Mouse (Mus musculus) testis, postnatal 14 days (tissue): ENCODE data around the gene Fdx1l.

ENCODE experiments used
- DNase-seq: peaks from one replicate; pipeline ENCODE4 v3.0.0; 2021; ENCODE audit warnings: low spot score

Fdx1l gene

GRCm38 (mm10) chr9:21073044-21073840 lies at the start of gene Fdx1l, which contains the start of gene Gm49373:
Gene Fdx1l, minus strand, starts transcription at chr9:21073614.
Gene Gm49373, minus strand, starts transcription at chr9:21073096.
- DNase-seq = peak; percentile 87

- DNase-seq = no peak
Measured at GRCm38 (mm10) chr9:21121483-21121882, 48.1 kb upstream of the Fdx1l start.

DNA sequence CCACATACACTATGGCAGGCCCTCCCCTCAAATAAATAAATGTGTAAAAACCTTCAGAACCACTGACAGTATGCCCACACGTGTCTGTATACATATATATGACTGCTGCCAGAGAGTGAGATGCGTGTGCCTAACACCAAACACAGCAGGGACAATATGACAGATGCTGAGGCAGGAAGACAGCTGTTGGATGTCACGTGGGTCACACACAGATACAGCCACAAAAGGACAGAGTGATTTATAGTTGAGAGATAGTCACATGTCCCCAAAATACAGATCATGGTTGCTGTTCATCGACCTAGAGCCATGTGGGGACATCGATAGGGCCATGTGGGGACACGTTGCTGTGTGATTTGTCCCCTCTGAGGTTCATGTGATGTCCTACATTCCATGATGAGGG lies 43.7 kb upstream of the Fdx1l start:
- DNase-seq = no peak

DNA sequence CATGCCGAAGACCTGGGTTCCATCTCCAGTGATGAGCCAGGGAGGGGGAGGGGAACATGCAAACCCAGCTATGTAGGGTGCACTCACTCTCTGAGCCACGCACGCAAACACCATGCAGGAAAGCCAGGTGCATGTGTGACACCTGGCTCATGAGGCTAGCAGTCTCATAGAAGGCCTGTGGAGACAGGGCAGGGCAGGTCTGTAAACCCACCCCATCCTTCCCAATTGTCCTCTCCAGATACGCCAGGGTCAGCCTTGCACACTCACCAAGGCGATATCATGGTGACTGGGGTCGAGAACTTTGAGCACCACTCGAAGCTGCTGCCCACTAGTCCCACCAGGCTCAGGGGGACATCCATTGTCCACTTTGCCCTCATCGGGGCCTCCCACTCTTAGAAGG lies 41.7 kb upstream of the Fdx1l start:
- no peak for DNase-seq

DNA sequence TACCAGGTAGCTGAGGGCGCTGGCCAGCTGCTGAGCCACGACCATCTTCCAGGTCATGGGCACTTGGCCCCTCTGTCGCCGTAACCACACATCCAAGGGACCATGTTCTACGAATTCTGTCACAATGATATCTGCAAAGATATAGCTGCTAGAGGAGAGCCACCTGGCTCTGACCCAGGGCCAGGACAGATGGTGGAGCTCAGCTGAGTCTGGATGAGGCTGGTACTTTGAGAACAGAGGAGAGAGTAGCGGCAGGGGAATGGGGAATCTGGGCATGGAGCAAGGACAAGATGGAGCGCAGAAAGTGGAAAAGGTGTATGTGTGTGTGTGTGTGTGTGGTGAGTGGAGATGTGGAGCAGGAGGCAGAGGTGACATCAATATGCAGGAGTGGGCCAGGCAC lies 40.8 kb upstream of the Fdx1l start:
- DNase-seq = no peak

DNA sequence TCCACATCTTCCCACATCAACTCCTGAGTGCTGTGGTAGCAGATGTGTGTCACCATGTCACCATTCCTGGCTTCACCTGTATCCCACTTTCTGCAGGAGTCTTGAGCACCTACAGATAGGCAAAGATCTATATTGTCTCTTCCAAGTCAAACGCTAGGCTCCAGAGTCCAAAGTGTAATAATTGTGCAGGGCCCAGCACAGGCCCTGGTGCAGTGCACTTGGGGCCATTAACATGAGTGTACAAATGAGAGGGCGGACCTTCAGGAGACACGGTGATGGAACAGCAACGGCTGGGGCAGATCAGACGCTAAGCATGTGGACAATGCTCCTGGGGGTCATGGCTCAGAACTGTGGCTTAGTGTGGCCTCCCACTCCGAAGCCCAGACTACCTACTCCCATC lies 40.3 kb upstream of the Fdx1l start:
- no peak for DNase-seq

GRCm38 (mm10) chr9:21107607-21108237 lies 34.3 kb upstream of the Fdx1l start:
- DNase-seq = no peak

DNA sequence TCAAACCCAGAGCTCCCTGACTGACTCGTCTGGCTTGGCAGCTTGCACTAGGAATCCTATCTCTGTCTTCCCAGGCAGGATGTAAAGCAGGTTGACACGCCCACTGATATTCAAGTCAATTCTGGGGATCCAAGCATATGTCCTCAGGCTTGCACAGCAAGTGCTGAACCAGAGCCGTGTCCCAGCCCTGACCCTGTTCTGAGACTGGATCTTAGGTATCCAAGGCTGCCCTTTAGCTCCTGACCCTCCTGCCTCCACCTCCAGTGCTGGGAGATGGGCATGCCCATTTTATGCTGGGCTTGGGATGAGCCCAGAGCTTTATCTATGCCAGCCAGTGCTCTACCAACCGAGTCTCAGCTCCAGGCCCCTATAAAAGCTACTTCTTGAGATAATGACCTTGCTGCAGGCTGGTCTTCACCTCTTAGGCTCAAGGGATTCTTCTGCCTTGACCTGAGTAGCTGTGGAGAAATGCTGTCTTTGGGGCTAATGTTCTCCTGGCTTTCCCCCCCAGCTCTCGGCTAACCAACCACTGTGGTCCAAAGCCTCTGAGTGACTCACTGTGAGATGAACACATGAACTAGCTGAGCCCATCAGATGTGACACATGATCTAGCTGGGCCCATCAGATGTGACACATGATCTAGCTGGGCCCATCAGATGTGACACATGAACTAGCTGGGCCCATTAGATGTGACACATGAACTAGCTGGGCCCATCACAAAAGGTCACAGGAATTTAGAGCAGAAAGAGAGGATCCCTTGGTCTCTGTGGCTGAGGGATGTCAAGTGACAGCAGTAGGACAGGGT lies 32.5 kb upstream of the Fdx1l start:
- no peak for DNase-seq

- no peak for DNase-seq
Measured at GRCm38 (mm10) chr9:21104814-21105213, 31.4 kb upstream of the Fdx1l start.

GRCm38 (mm10) chr9:21102076-21102475 lies 28.7 kb upstream of the Fdx1l start:
- no peak for DNase-seq

DNA sequence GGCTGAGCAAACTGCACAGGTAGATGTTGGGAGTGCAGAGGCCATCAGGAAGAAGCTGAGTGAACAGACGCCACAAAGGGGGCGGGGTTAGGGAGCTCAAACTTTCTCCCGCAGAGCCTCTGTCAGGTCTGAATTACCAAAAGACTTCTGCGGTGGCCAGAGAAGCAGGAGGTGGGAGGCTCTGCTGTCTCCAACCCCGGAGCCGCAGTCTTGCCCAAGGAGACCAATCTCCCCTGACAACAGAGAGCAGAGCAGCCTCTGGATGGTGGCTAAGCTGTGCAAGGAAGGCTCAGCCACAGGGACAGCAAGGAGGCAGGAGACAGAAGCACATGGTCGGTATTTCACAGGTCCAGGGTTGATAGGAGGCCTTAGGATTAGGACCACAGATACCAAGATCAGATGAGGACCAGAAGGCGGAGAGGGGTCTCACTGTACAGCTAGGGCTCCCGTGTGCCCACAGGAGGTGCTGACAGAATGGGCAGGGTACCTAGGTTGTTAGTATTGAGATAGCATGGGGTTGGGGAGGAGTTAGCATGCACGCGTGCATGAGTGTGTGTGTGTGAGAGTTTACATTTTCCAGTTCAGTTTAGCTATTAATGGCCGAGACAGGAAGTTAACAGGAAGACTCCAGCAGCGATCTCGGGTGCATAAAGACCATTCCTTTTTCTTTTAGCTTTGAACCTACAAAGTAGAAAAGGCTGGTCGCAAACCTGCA lies 27.2 kb upstream of the Fdx1l start:
- no peak for DNase-seq

- DNase-seq = no peak
Measured at GRCm38 (mm10) chr9:21097793-21098192, 24.4 kb upstream of the Fdx1l start.

- no peak for DNase-seq
Measured at GRCm38 (mm10) chr9:21095958-21096357, 22.5 kb upstream of the Fdx1l start.

GRCm38 (mm10) chr9:21093423-21093822 lies 20.0 kb upstream of the Fdx1l start:
- DNase-seq = no peak

DNA sequence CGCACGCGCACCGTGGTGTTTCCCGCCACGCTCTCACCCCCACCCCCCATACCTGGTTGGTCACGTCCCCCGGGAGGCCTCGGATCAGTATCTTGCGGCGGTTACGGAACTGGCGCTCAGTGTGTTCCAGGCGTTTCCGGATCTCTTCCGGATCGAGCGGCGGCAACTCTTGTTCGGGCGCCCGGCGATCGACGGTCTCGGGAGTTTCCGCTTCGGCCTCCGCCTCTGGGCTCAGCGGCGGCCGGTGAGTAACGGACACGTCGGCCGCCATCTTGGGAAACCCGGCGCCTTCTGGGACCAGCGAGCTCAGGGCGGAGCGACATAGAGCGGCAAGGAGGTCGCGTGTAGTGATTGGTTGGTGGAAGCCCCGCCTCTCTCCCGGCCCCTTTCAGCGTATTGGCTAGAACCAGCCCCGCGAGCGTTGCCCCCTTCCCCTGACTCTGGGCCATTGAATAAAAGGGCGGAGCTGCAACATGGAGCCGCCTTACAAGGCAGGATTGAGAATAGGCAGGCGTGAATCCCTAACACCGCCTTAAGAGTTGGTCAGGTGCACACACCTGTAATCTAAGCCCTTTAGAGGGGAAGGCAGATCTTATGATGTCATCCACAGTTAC lies 18.4 kb upstream of the Fdx1l start, which contains the start of the genes Gm38431 and Raver1:
TSS of gene Gm38431 (minus strand) at position 291 of the 614 bp plus-strand sequence.
TSS of gene Raver1 (minus strand) at position 302 of the 614 bp plus-strand sequence.
- peak; percentile 99 for DNase-seq

DNA sequence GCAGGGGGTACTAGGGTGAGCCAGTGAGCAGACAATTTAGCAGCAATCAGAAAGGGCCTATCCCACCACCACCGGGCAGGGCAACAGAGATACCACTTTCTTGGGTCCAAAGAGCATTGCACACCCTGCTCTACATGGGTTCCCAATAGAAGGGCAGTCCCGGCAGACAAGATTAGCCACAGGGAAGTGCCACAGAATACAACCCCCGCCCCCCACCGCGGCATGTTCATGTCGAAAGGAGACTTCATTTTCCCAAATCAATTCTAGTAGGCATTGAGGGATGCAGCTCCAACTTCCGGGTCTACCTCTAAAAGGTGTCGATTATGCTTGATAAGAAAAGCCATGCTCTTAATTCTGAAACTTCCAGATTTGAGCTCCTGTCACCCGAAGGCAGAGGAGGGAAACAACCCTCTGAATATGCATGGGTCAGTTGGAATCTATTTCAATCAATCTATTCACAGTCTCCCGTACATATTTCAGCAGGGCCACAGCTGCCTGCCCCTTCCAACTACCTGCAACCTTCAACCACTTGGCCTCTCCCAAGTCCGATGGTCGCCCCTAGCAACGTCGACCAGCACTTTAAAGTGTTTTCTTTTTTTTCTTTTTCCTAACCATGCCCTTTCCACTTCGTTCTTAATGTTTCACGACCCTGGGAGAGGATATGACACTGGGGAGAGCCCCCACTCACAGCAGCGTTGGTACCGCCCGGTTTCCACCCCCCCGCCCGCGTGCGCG lies 17.7 kb upstream of the Fdx1l start:
- DNase-seq = no peak

- DNase-seq = no peak
Measured at GRCm38 (mm10) chr9:21090537-21090936, 17.1 kb upstream of the Fdx1l start.

GRCm38 (mm10) chr9:21083324-21083723 lies 9.9 kb upstream of the Fdx1l start:
- no peak for DNase-seq

- no peak for DNase-seq
Measured at GRCm38 (mm10) chr9:21081127-21081526, 7.7 kb upstream of the Fdx1l start.

- DNase-seq = no peak
Measured at GRCm38 (mm10) chr9:21075625-21076024, 2.2 kb upstream of the Fdx1l start.

- no peak for DNase-seq
Measured at GRCm38 (mm10) chr9:21074173-21074572, 759 bp upstream of the Fdx1l start.
